Mouse (Mus musculus): Measurements from ENCODE around the gene Six5.

- no peak for TF ChIP-seq CTCF (conservative IDR thresholded peaks at IDR 0.05; ENCODE audit: insufficient read depth, insufficient read length, low read depth, low read length)
- TF ChIP-seq POLR2A (IDR thresholded peaks at IDR 0.05; ENCODE audit: low read depth, low read length), result no peak
Measured at GRCm38 (mm10) chr7:19109565-19109964, 15.2 kb downstream of the Six5 start.

Measured in kidney, adult 2 months (tissue).